Mouse (Mus musculus) bone marrow macrophage, adult 2 months (primary cell): ENCODE results near the gene Sbf1.

Experiments used
- CTCF ChIP-seq: IDR thresholded peaks from 2 replicates; pipeline ENCODE4 v1.5.1; 2012; ENCODE audit warnings: low read depth, mild to moderate bottlenecking, low read length, moderate library complexity
- POLR2A ChIP-seq: IDR thresholded peaks from 2 replicates; pipeline ENCODE4 v1.6.1; 2012; ENCODE audit warnings: mild to moderate bottlenecking, low read depth, low read length, borderline replicate concordance

GRCm38 (mm10) chr15:89326441-89326840 is 11.3 kb upstream of the Sbf1 start:
- no peak for TF ChIP-seq CTCF
- no peak for TF ChIP-seq POLR2A
